Mouse (Mus musculus) adrenal gland, adult 18-20 months (tissue): ENCODE data around the gene Gpr146. TPM values are rescaled to one million over a fixed set of nuclear protein-coding genes. Genes with fewer than 3 reads are reported as not detected.

Experiments used
- microRNA-seq, 2 experiments: library from miRNA; unstranded; fragments of <30 nt; microRNA quantifications; one replicate each; pipeline ENCODE4 v1.2.0; 2021; ENCODE audit warnings: borderline number of aligned reads in 2 of 2
- total RNA-seq, 2 experiments: library from RNA; stranded (reverse); gene quantifications; 1 replicate in 1 of 2; 2 replicates in 1 of 2; pipeline ENCODE4 v1.2.3; 2021

Gpr146 gene
- total RNA-seq, 2 experiments from 2014 or later = 11.0 to 23.9 TPM

Small RNAs within 50 kb of the gene (microRNA-seq; reads per million reads assigned to microRNA genes)
- 362 to 560 reads per million in 2 experiments for gene Mir339

Other genes starting within 250 kb of the Gpr146 start
- 10 to 100 TPM; 44.4 to 67.4 TPM for gene Prkar1b, start 227.7 kb upstream of the Gpr146 start, total RNA-seq
- gene Dnaaf5, start 227.5 kb upstream of the Gpr146 start, total RNA-seq = 10 to 100 TPM; 17.1 to 19.4 TPM
- 10 to 100 TPM; 59.1 to 83.8 TPM for gene Sun1, start 177.1 kb upstream of the Gpr146 start, total RNA-seq
- 10 to 100 TPM; 65.4 to 93.6 TPM for gene Get4, start 125.4 kb upstream of the Gpr146 start, total RNA-seq
- gene Adap1, start 52.1 kb upstream of the Gpr146 start, total RNA-seq = 10 to 100 TPM in 1 of 2 experiments, 1 to 10 TPM in 1; 4.5 to 11.6 TPM
- gene Cox19, start 26.3 kb upstream of the Gpr146 start, total RNA-seq = 100 to 1,000 TPM in 1 of 2 experiments, 10 to 100 TPM in 1; 75.7 to 130 TPM
- gene Cyp2w1, start 25.1 kb upstream of the Gpr146 start, total RNA-seq = not detected
- under 1 TPM; 0.53 to 0.93 TPM for gene C130050O18Rik, start 27.6 kb downstream of the Gpr146 start, total RNA-seq
- gene Gper1, start 45.5 kb downstream of the Gpr146 start, total RNA-seq = 1 to 10 TPM; 3.3 to 4.9 TPM
- 1 to 10 TPM; 8.0 to 8.4 TPM for gene 3110082I17Rik, start 82.8 kb downstream of the Gpr146 start, total RNA-seq
- gene Zfand2a, start 106.9 kb downstream of the Gpr146 start, total RNA-seq = 10 to 100 TPM; 36.4 to 38.9 TPM
- not detected for gene Uncx, start 165.8 kb downstream of the Gpr146 start, total RNA-seq